Mouse (Mus musculus): ENCODE data around the gene Igflr1. TPM values are rescaled to one million over a fixed set of nuclear protein-coding genes. Genes with fewer than 3 reads are reported as not detected.

Igflr1 gene
- polyA plus RNA-seq, 1 experiment: 2.1 TPM

GRCm38 (mm10) chr7:30607706-30608309, 42.6 kb downstream of the Igflr1 start:
- H3K4me1 ChIP-seq (ENCODE audit: control insufficient read depth, insufficient read depth, low read length): no peaks in the 10 kb centered on the region
- TF ChIP-seq POLR2A (IDR thresholded peaks at IDR 0.05; ENCODE audit: borderline replicate concordance, low read depth, low read length) (no peak), CTCF (IDR thresholded peaks at IDR 0.05; ENCODE audit: low read depth, low read length) (peak; percentile 77)
- no peak overlapping the region for H3K27ac ChIP-seq (ENCODE audit: insufficient read depth, low read depth, low read length)
- no peak overlapping the region for H3K4me3 ChIP-seq (ENCODE audit: insufficient read depth, low read length)

GRCm38 (mm10) chr7:30608476-30608875, 43.2 kb downstream of the Igflr1 start:
- Histone ChIP-seq H3K27ac (ENCODE audit: insufficient read depth, low read depth, low read length) (no peak overlapping the region), H3K4me3 (ENCODE audit: insufficient read depth, low read length) (no peak overlapping the region), H3K4me1 (ENCODE audit: control insufficient read depth, insufficient read depth, low read length) (no peaks in the 10 kb centered on the region)
- TF ChIP-seq POLR2A (IDR thresholded peaks at IDR 0.05; ENCODE audit: borderline replicate concordance, low read depth, low read length) (no peak), CTCF (IDR thresholded peaks at IDR 0.05; ENCODE audit: low read depth, low read length) (no peak)

- no peak overlapping the region for H3K4me3 ChIP-seq (ENCODE audit: insufficient read depth, low read length)
- no peak for TF ChIP-seq POLR2A (IDR thresholded peaks at IDR 0.05; ENCODE audit: borderline replicate concordance, low read depth, low read length)
- TF ChIP-seq CTCF (IDR thresholded peaks at IDR 0.05; ENCODE audit: low read depth, low read length): no peak
- H3K4me1 ChIP-seq (ENCODE audit: control insufficient read depth, insufficient read depth, low read length): no peaks in the 10 kb centered on the region
- H3K27ac ChIP-seq (ENCODE audit: insufficient read depth, low read depth, low read length): no peak overlapping the region
Measured at GRCm38 (mm10) chr7:30610043-30610442, 44.8 kb downstream of the Igflr1 start.

- TF ChIP-seq POLR2A (IDR thresholded peaks at IDR 0.05; ENCODE audit: borderline replicate concordance, low read depth, low read length): no peak
- TF ChIP-seq CTCF (IDR thresholded peaks at IDR 0.05; ENCODE audit: low read depth, low read length): no peak
- no peak within 1 kb of the TSS for H3K4me3 ChIP-seq (ENCODE audit: insufficient read depth, low read length)
- no peaks in the 10 kb centered on the region for H3K4me1 ChIP-seq (ENCODE audit: control insufficient read depth, insufficient read depth, low read length)
- H3K27ac ChIP-seq (ENCODE audit: insufficient read depth, low read depth, low read length): no peak within 1 kb of the TSS
Measured at GRCm38 (mm10) chr7:30612654-30613402, 47.6 kb downstream of the Igflr1 start, which contains the start of gene Upk1a. TSS of gene Upk1a (minus strand) at chr7:30612847.

- no peak overlapping the region for H3K4me3 ChIP-seq (ENCODE audit: insufficient read depth, low read length)
- no peak for TF ChIP-seq POLR2A (IDR thresholded peaks at IDR 0.05; ENCODE audit: borderline replicate concordance, low read depth, low read length)
- peak; percentile 94 for TF ChIP-seq CTCF (IDR thresholded peaks at IDR 0.05; ENCODE audit: low read depth, low read length)
- H3K4me1 ChIP-seq (ENCODE audit: control insufficient read depth, insufficient read depth, low read length): no peaks in the 10 kb centered on the region
- no peak overlapping the region for H3K27ac ChIP-seq (ENCODE audit: insufficient read depth, low read depth, low read length)
Measured at GRCm38 (mm10) chr7:30613529-30614112, 48.4 kb downstream of the Igflr1 start.

- no peak for TF ChIP-seq POLR2A (IDR thresholded peaks at IDR 0.05; ENCODE audit: borderline replicate concordance, low read depth, low read length)
- TF ChIP-seq CTCF (IDR thresholded peaks at IDR 0.05; ENCODE audit: low read depth, low read length): no peak
Measured at GRCm38 (mm10) chr7:30614454-30614853, 49.2 kb downstream of the Igflr1 start.

GRCm38 (mm10) chr7:30615049-30615760, 50.0 kb downstream of the Igflr1 start:
- no peak for TF ChIP-seq CTCF (IDR thresholded peaks at IDR 0.05; ENCODE audit: low read depth, low read length)
- TF ChIP-seq POLR2A (IDR thresholded peaks at IDR 0.05; ENCODE audit: borderline replicate concordance, low read depth, low read length): no peak
- Histone ChIP-seq H3K4me1 (ENCODE audit: control insufficient read depth, insufficient read depth, low read length) (no peaks in the 10 kb centered on the region), H3K4me3 (ENCODE audit: insufficient read depth, low read length) (no peak overlapping the region), H3K27ac (ENCODE audit: insufficient read depth, low read depth, low read length) (no peak overlapping the region)

More at GRCm38 (mm10) chr7:30614454-30614853, 49.2 kb downstream of the Igflr1 start:
- H3K27ac ChIP-seq (ENCODE audit: insufficient read depth, low read depth, low read length): no peak overlapping the region
- no peak overlapping the region for H3K4me3 ChIP-seq (ENCODE audit: insufficient read depth, low read length)
- H3K4me1 ChIP-seq (ENCODE audit: control insufficient read depth, insufficient read depth, low read length): no peaks in the 10 kb centered on the region

Other genes starting within 250 kb of the Igflr1 start
- gene E130208F15Rik, start 243.7 kb upstream of the Igflr1 start, polyA plus RNA-seq (2012; ENCODE audit: insufficient read depth, insufficient read length, missing spikeins): not detected in 2 replicates
- 4.5 and 4.6 TPM in 2 replicates for gene Sdhaf1, start 241.5 kb upstream of the Igflr1 start, polyA plus RNA-seq (2012; ENCODE audit: insufficient read depth, insufficient read length, missing spikeins)
- gene Lrfn3, start 202.7 kb upstream of the Igflr1 start, polyA plus RNA-seq (2012; ENCODE audit: insufficient read depth, insufficient read length, missing spikeins): not detected in 2 replicates
- gene Tyrobp, start 151.7 kb upstream of the Igflr1 start, polyA plus RNA-seq (2012; ENCODE audit: insufficient read depth, insufficient read length, missing spikeins): 3,702 and 3,978 TPM in 2 replicates
- gene Hcst, start 145.6 kb upstream of the Igflr1 start, polyA plus RNA-seq (2012; ENCODE audit: insufficient read depth, insufficient read length, missing spikeins): 53.0 and 56.7 TPM in 2 replicates
- 18.6 and 22.4 TPM in 2 replicates for gene Nfkbid, start 143.7 kb upstream of the Igflr1 start, polyA plus RNA-seq (2012; ENCODE audit: insufficient read depth, insufficient read length, missing spikeins)
- gene Aplp1, start 119.9 kb upstream of the Igflr1 start, polyA plus RNA-seq (2012; ENCODE audit: insufficient read depth, insufficient read length, missing spikeins): 2.0 and 2.3 TPM in 2 replicates
- not detected in 2 replicates for gene Kirrel2, start 107.7 kb upstream of the Igflr1 start, polyA plus RNA-seq (2012; ENCODE audit: insufficient read depth, insufficient read length, missing spikeins)
- gene Nphs1, start 107.1 kb upstream of the Igflr1 start, polyA plus RNA-seq (2012; ENCODE audit: insufficient read depth, insufficient read length, missing spikeins): not detected in 2 replicates
- gene Prodh2, start 71.8 kb upstream of the Igflr1 start, polyA plus RNA-seq (2012; ENCODE audit: insufficient read depth, insufficient read length, missing spikeins): not detected in 2 replicates
- 8.4 and 9.5 TPM in 2 replicates for gene Arhgap33, start 30.4 kb upstream of the Igflr1 start, polyA plus RNA-seq (2012; ENCODE audit: insufficient read depth, insufficient read length, missing spikeins)
- 12.0 and 14.6 TPM in 2 replicates for gene Hspb6, start 13.2 kb upstream of the Igflr1 start, polyA plus RNA-seq (2012; ENCODE audit: insufficient read depth, insufficient read length, missing spikeins)
- gene Proser3, start 13.1 kb upstream of the Igflr1 start, polyA plus RNA-seq (2012; ENCODE audit: insufficient read depth, insufficient read length, missing spikeins): 8.8 and 12.2 TPM in 2 replicates
- 29.6 and 44.3 TPM in 2 replicates for gene Lin37, start 5.6 kb upstream of the Igflr1 start, polyA plus RNA-seq (2012; ENCODE audit: insufficient read depth, insufficient read length, missing spikeins)
- gene U2af1l4, start 2.1 kb upstream of the Igflr1 start, polyA plus RNA-seq (2012; ENCODE audit: insufficient read depth, insufficient read length, missing spikeins): 62.1 and 74.5 TPM in 2 replicates
- gene Gm49396, start 2.1 kb upstream of the Igflr1 start, polyA plus RNA-seq (2012; ENCODE audit: insufficient read depth, insufficient read length, missing spikeins): 7.9 and 12.2 TPM in 2 replicates
- gene Psenen, start 1.8 kb upstream of the Igflr1 start, polyA plus RNA-seq (2012; ENCODE audit: insufficient read depth, insufficient read length, missing spikeins): 204 and 236 TPM in 2 replicates
- 36.2 and 38.4 TPM in 2 replicates for gene Kmt2b, start 23.3 kb downstream of the Igflr1 start, polyA plus RNA-seq (2012; ENCODE audit: insufficient read depth, insufficient read length, missing spikeins)
- 0.45 TPM in 1 of 2 replicates, not detected in the other for gene Zbtb32, start 33.5 kb downstream of the Igflr1 start, polyA plus RNA-seq (2012; ENCODE audit: insufficient read depth, insufficient read length, missing spikeins)
- gene Upk1a, start 47.4 kb downstream of the Igflr1 start, polyA plus RNA-seq (2012; ENCODE audit: insufficient read depth, insufficient read length, missing spikeins): not detected in 2 replicates
- 553 and 612 TPM in 2 replicates for gene Cox6b1, start 60.7 kb downstream of the Igflr1 start, polyA plus RNA-seq (2012; ENCODE audit: insufficient read depth, insufficient read length, missing spikeins)
- not detected in 2 replicates for gene Etv2, start 70.4 kb downstream of the Igflr1 start, polyA plus RNA-seq (2012; ENCODE audit: insufficient read depth, insufficient read length, missing spikeins)
- gene Rbm42, start 84.9 kb downstream of the Igflr1 start, polyA plus RNA-seq (2012; ENCODE audit: insufficient read depth, insufficient read length, missing spikeins): 59.6 and 69.7 TPM in 2 replicates
- 16.8 and 18.7 TPM in 2 replicates for gene Haus5, start 99.6 kb downstream of the Igflr1 start, polyA plus RNA-seq (2012; ENCODE audit: insufficient read depth, insufficient read length, missing spikeins)
- gene Pmis2, start 106.2 kb downstream of the Igflr1 start, polyA plus RNA-seq (2012; ENCODE audit: insufficient read depth, insufficient read length, missing spikeins): not detected in 2 replicates
- not detected in 2 replicates for gene 2200002J24Rik, start 133.5 kb downstream of the Igflr1 start, polyA plus RNA-seq (2012; ENCODE audit: insufficient read depth, insufficient read length, missing spikeins)
- not detected in 2 replicates for gene Atp4a, start 146.8 kb downstream of the Igflr1 start, polyA plus RNA-seq (2012; ENCODE audit: insufficient read depth, insufficient read length, missing spikeins)
- gene Tmem147, start 164.1 kb downstream of the Igflr1 start, polyA plus RNA-seq (2012; ENCODE audit: insufficient read depth, insufficient read length, missing spikeins): 74.6 and 80.3 TPM in 2 replicates
- not detected in 2 replicates for gene Gapdhs, start 178.3 kb downstream of the Igflr1 start, polyA plus RNA-seq (2012; ENCODE audit: insufficient read depth, insufficient read length, missing spikeins)
- gene Sbsn, start 186.0 kb downstream of the Igflr1 start, polyA plus RNA-seq (2012; ENCODE audit: insufficient read depth, insufficient read length, missing spikeins): 6.9 and 8.3 TPM in 2 replicates
- 1.7 and 3.6 TPM in 2 replicates for gene Dmkn, start 198.3 kb downstream of the Igflr1 start, polyA plus RNA-seq (2012; ENCODE audit: insufficient read depth, insufficient read length, missing spikeins)
- gene Krtdap, start 222.5 kb downstream of the Igflr1 start, polyA plus RNA-seq (2012; ENCODE audit: insufficient read depth, insufficient read length, missing spikeins): not detected in 2 replicates

All from bone marrow macrophage, adult 2 months (primary cell).